Mouse (Mus musculus): ENCODE data around the gene Tulp4.

GRCm38 (mm10) chr17:6145244-6145643, 39.0 kb downstream of the Tulp4 start:
- TF ChIP-seq POLR2A (IDR thresholded peaks at IDR 0.05; ENCODE audit: borderline replicate concordance, insufficient read depth, low read length) (no peak), CTCF (IDR thresholded peaks at IDR 0.05; ENCODE audit: borderline replicate concordance, insufficient read depth, low read depth, low read length) (no peak)
